Mouse (Mus musculus): ENCODE results near the gene Nkrf. TPM values are rescaled to one million over a fixed set of nuclear protein-coding genes. Genes with fewer than 3 reads are reported as not detected.

Gene Nkrf
- polyA plus RNA-seq, 1 experiment, result 2.9 TPM

DNA sequence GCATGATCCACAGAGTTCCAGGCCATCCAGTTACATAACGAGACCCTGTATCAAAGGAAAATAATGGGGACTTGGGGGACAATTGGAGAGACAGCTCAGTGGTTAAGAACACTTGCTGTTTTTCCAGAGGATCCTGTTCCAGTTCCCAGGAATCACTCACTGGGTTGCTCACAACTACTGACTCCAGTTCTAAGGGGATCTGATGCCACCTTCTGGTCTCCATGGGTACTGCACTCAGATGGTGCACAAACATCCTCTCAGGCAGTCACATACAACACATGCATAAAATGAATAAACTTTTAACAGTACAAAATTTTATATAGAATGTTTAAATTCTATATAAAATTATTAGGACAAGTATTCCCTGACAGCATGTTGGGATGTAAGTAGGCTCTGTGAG, 18.0 kb downstream of the Nkrf start:
- TF ChIP-seq TCF12 (IDR thresholded peaks at IDR 0.05; ENCODE audit: insufficient read depth, poor library complexity, severe bottlenecking), result no peak
- no peak for TF ChIP-seq POLR2AphosphoS2 (IDR thresholded peaks at IDR 0.05; ENCODE audit: insufficient read length, low read depth)
- TF ChIP-seq MAX (IDR thresholded peaks at IDR 0.05; ENCODE audit: low read depth), result no peak
- TF ChIP-seq REST (IDR thresholded peaks at IDR 0.05; ENCODE audit: insufficient read depth, insufficient read length), result no peak
- TF ChIP-seq TCF3 (IDR thresholded peaks at IDR 0.05; ENCODE audit: insufficient read length, low read depth), result no peak
- TF ChIP-seq MYOD1 (IDR thresholded peaks at IDR 0.05; ENCODE audit: control insufficient read depth in 1 of 3, insufficient read length in 2 of 3, low read depth in 2 of 3), result no peak
- no peak for TF ChIP-seq CEBPB (IDR thresholded peaks at IDR 0.05; ENCODE audit: insufficient read depth, poor library complexity, severe bottlenecking)
- no peak for TF ChIP-seq MYOG (IDR thresholded peaks at IDR 0.05; ENCODE audit: control insufficient read depth in 1 of 3, insufficient read depth in 1 of 3, insufficient read length in 2 of 3, low read depth in 2 of 3)
- Histone ChIP-seq H3ac (ENCODE audit: control insufficient read depth, insufficient read length) (no peak overlapping the region), H3K79me2 (ENCODE audit: control insufficient read depth, insufficient read depth) (no peaks in the 10 kb centered on the region), H3K4me3 (no peak overlapping the region), H3K36me3 (ENCODE audit: control insufficient read depth, insufficient read depth) (peaks cover 5% of the 10 kb centered on the region), H3K27me3 (ENCODE audit: control insufficient read depth, insufficient read depth, insufficient read length) (no peaks in the 10 kb centered on the region), H3K4me2 (ENCODE audit: low read depth) (no peak overlapping the region)

DNA sequence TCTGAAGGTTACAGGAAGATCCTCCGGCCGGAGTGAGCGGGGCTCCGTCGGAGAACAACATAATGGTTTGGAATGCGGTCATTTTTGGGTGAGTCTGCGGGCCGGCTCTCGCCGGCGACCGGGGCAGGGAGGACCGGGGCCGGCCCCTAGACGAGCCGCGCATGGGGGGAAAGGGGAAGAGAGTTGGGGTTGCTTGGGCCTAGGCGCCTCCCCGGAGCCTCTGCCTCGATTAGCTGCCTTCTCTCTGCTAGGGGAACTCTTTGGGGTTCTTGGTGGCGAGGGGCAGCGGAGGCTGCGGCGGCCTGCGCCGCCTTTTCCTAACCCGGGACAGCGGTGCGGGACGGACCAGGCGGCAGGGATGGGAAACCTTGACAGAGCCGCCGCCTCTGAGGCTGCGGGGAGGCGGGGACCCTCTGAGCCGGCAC, 28.0 kb downstream of the Nkrf start:
- no peaks in the 10 kb centered on the region for H3K27me3 ChIP-seq (ENCODE audit: control insufficient read depth, insufficient read depth, insufficient read length)
- no peak for TF ChIP-seq SRF (IDR thresholded peaks at IDR 0.05; ENCODE audit: control insufficient read depth, insufficient read length, low read depth)
- TF ChIP-seq TCF3 (IDR thresholded peaks at IDR 0.05; ENCODE audit: insufficient read length, low read depth), result no peak
- no peak for TF ChIP-seq MYOG (IDR thresholded peaks at IDR 0.05; ENCODE audit: control insufficient read depth in 1 of 3, insufficient read depth in 1 of 3, insufficient read length in 2 of 3, low read depth in 2 of 3)
- no peak for TF ChIP-seq POLR2AphosphoS2 (IDR thresholded peaks at IDR 0.05; ENCODE audit: insufficient read length, low read depth)
- TF ChIP-seq TCF12 (IDR thresholded peaks at IDR 0.05; ENCODE audit: insufficient read depth, poor library complexity, severe bottlenecking), result no peak
- no peak for TF ChIP-seq MAX (IDR thresholded peaks at IDR 0.05; ENCODE audit: low read depth)
- no peak for TF ChIP-seq MYOD1 (IDR thresholded peaks at IDR 0.05; ENCODE audit: control insufficient read depth in 1 of 3, insufficient read length in 2 of 3, low read depth in 2 of 3)
- no peak for TF ChIP-seq USF1 (IDR thresholded peaks at IDR 0.05; ENCODE audit: low read depth)
- H3K79me2 ChIP-seq (ENCODE audit: control insufficient read depth, insufficient read depth), result peaks cover 5% of the 10 kb centered on the region

DNA sequence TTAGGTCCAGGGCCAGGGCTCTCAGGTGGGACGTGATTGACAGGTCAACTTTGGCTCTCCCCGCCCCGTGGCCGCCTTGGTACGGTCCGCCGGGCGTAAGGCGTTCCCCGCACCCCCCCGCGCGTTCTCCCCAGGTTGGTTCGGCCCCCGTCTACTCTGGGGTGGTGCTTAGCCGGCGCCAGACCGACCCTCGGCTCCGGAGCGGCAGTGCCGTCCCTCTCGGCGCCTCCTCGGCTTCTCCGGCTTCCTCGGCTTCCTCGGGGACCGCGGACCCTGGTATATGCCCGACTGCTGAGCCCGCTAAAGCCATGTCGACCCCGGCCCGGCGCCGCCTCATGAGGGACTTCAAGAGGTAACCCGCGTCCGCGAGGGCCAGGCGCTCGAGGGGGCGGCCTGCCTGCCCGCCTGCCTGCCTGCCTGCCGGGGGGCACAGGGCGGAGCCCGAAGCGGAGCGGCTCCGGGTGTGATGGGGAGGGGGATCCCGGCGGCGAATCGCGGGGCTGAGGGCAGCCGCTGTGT, 28.5 kb downstream of the Nkrf start:
- no peak for TF ChIP-seq REST (IDR thresholded peaks at IDR 0.05; ENCODE audit: insufficient read depth, insufficient read length)
- no peak for TF ChIP-seq USF1 (IDR thresholded peaks at IDR 0.05; ENCODE audit: low read depth)
- no peak for TF ChIP-seq E2F4 (IDR thresholded peaks at IDR 0.05; ENCODE audit: insufficient read depth)
- TF ChIP-seq POLR2AphosphoS2 (IDR thresholded peaks at IDR 0.05; ENCODE audit: insufficient read length, low read depth), result peak; percentile 94
- TF ChIP-seq MYOG (IDR thresholded peaks at IDR 0.05; ENCODE audit: control insufficient read depth in 1 of 3, insufficient read depth in 1 of 3, insufficient read length in 2 of 3, low read depth in 2 of 3), result no peak
- no peak for TF ChIP-seq MAX (IDR thresholded peaks at IDR 0.05; ENCODE audit: low read depth)
- peak; percentile 95 for TF ChIP-seq POLR2A (IDR thresholded peaks at IDR 0.05; ENCODE audit: insufficient read length, low read depth)
- TF ChIP-seq SRF (IDR thresholded peaks at IDR 0.05; ENCODE audit: control insufficient read depth, insufficient read length, low read depth), result no peak
- TF ChIP-seq MYOD1 (IDR thresholded peaks at IDR 0.05; ENCODE audit: control insufficient read depth in 1 of 3, insufficient read length in 2 of 3, low read depth in 2 of 3), result peak in 1 of 3 experiments; percentile 8
- TF ChIP-seq TCF3 (IDR thresholded peaks at IDR 0.05; ENCODE audit: insufficient read length, low read depth), result no peak
- Histone ChIP-seq H3K36me3 (ENCODE audit: control insufficient read depth, insufficient read depth) (no peaks in the 10 kb centered on the region), H3K4me2 (ENCODE audit: low read depth) (peak overlapping the region; percentile 66), H3K27me3 (ENCODE audit: control insufficient read depth, insufficient read depth, insufficient read length) (no peaks in the 10 kb centered on the region), H3K79me2 (ENCODE audit: control insufficient read depth, insufficient read depth) (peaks cover 5% of the 10 kb centered on the region), H3ac (ENCODE audit: control insufficient read depth, insufficient read length) (peak overlapping the region; percentile 39), H3K4me3 (peak overlapping the region; percentile 30)

More for the DNA sequence above, 28.0 kb downstream of the Nkrf start:
- H3K4me2 ChIP-seq (ENCODE audit: low read depth), result peak overlapping the region; percentile 62
- no peaks in the 10 kb centered on the region for H3K36me3 ChIP-seq (ENCODE audit: control insufficient read depth, insufficient read depth)
- H3ac ChIP-seq (ENCODE audit: control insufficient read depth, insufficient read length), result peak overlapping the region; percentile 39
- peak overlapping the region; percentile 30 for H3K4me3 ChIP-seq

DNA sequence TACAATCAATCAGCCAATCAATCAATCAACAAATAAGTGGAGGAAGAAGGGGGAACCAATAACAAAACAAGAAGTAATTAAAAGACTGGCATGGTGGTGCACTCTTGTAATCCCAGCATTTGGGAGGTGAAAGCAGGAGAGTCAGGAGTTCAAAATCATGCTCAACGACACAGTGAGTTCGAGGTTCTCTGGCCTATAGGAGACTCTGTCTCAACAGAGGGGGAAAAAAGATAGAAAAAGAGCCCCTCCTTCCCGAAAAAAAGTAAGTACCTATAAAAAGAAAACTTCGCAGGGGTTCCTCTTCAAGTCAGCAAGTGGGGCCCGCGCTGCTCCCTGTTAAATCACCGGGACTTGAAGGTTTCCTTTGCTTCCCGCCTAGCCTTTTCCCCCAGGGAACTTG, 28.9 kb downstream of the Nkrf start, which contains the start of the genes Ube2a and C330007P06Rik:
Gene Ube2a, plus strand, starts transcription at position 136 of the 400 bp plus-strand sequence.
Gene C330007P06Rik, minus strand, starts transcription at position 347 of the 400 bp plus-strand sequence.
- Histone ChIP-seq H3K4me3 (peak within 1 kb of the TSS; percentile 30), H3K36me3 (ENCODE audit: control insufficient read depth, insufficient read depth) (no peaks in the 10 kb centered on the region), H3K79me2 (ENCODE audit: control insufficient read depth, insufficient read depth) (peaks cover 5% of the 10 kb centered on the region), H3K4me2 (ENCODE audit: low read depth) (peak within 1 kb of the TSS; percentile 66), H3K27me3 (ENCODE audit: control insufficient read depth, insufficient read depth, insufficient read length) (no peaks in the 10 kb centered on the region), H3ac (ENCODE audit: control insufficient read depth, insufficient read length) (peak within 1 kb of the TSS; percentile 39)
- no peak for TF ChIP-seq USF1 (IDR thresholded peaks at IDR 0.05; ENCODE audit: low read depth)
- TF ChIP-seq MAX (IDR thresholded peaks at IDR 0.05; ENCODE audit: low read depth), result no peak
- no peak for TF ChIP-seq POLR2AphosphoS2 (IDR thresholded peaks at IDR 0.05; ENCODE audit: insufficient read length, low read depth)
- TF ChIP-seq E2F4 (IDR thresholded peaks at IDR 0.05; ENCODE audit: insufficient read depth), result no peak
- no peak for TF ChIP-seq POLR2A (IDR thresholded peaks at IDR 0.05; ENCODE audit: insufficient read length, low read depth)
- TF ChIP-seq MYOG (IDR thresholded peaks at IDR 0.05; ENCODE audit: control insufficient read depth in 1 of 3, insufficient read depth in 1 of 3, insufficient read length in 2 of 3, low read depth in 2 of 3), result no peak
- no peak for TF ChIP-seq REST (IDR thresholded peaks at IDR 0.05; ENCODE audit: insufficient read depth, insufficient read length)
- TF ChIP-seq MYOD1 (IDR thresholded peaks at IDR 0.05; ENCODE audit: control insufficient read depth in 1 of 3, insufficient read length in 2 of 3, low read depth in 2 of 3), result no peak
- TF ChIP-seq TCF12 (IDR thresholded peaks at IDR 0.05; ENCODE audit: insufficient read depth, poor library complexity, severe bottlenecking), result no peak
- TF ChIP-seq TCF3 (IDR thresholded peaks at IDR 0.05; ENCODE audit: insufficient read length, low read depth), result no peak
- no peak for TF ChIP-seq SRF (IDR thresholded peaks at IDR 0.05; ENCODE audit: control insufficient read depth, insufficient read length, low read depth)
- no peak for TF ChIP-seq CEBPB (IDR thresholded peaks at IDR 0.05; ENCODE audit: insufficient read depth, poor library complexity, severe bottlenecking)

All from myocyte (in vitro differentiated cells).